Mouse (Mus musculus) lung, embryonic 14.5 days (tissue): Measurements from ENCODE around the gene Atf6b. TPM values are rescaled to one million over a fixed set of nuclear protein-coding genes. Genes with fewer than 3 reads are reported as not detected.

ENCODE experiments used
- ATAC-seq: fragments of 200-750 bp; cut with Nextera tagmentation; 2 replicates; pipeline ENCODE4 v1.8.0; 2017; ENCODE audit warnings: mild to moderate bottlenecking, moderate TSS enrichment, moderate library complexity; ENCODE audit not compliant: insufficient read depth
- DNase-seq: peaks from one replicate; pipeline ENCODE4 v3.0.0-alpha.2; 2015
- H3K27ac ChIP-seq: fragments of 300-500 bp; sonication (generic); 2 replicates; pipeline ENCODE4 v1.5.1; 2014; ENCODE audit warnings: low read depth, mild to moderate bottlenecking, moderate library complexity
- H3K27me3 ChIP-seq: fragments of 300-500 bp; sonication (generic); 2 replicates; pipeline ENCODE4 v1.6.1; 2014; ENCODE audit warnings: low read length, control low read depth; ENCODE audit not compliant: insufficient read depth
- H3K36me3 ChIP-seq: fragments of 300-500 bp; sonication (generic); 2 replicates; pipeline ENCODE4 v1.6.1; 2014; ENCODE audit warnings: control low read depth; ENCODE audit not compliant: insufficient read depth
- H3K4me1 ChIP-seq: fragments of 300-500 bp; sonication (generic); 2 replicates; pipeline ENCODE4 v1.6.1; 2014; ENCODE audit warnings: antibody characterized with exemption, control low read depth; ENCODE audit not compliant: insufficient read depth
- H3K4me2 ChIP-seq: fragments of 300-500 bp; sonication (generic); 2 replicates; pipeline ENCODE4 v1.6.1; 2014; ENCODE audit warnings: mild to moderate bottlenecking
- H3K4me3 ChIP-seq: fragments of 300-500 bp; sonication (generic); 2 replicates; pipeline ENCODE4 v1.5.1; 2014; ENCODE audit warnings: low read depth, low read length
- H3K9ac ChIP-seq: fragments of 300-500 bp; sonication (generic); 2 replicates; pipeline ENCODE4 v1.6.1; 2014
- H3K9me3 ChIP-seq: fragments of 300-500 bp; sonication (generic); 2 replicates; pipeline ENCODE4 v1.6.1; 2016; ENCODE audit warnings: low read depth, low read length, control low read depth
- CTCF ChIP-seq: IDR thresholded peaks from 2 replicates; pipeline ENCODE4 v1.5.1; 2016; ENCODE audit warnings: antibody characterized with exemption, low read depth
- WGBS: fragments of 180-500 bp; shearing (Covaris S2); extraction: QIAGEN DNeasy Blood & Tissue Kit; methylation state at CpG from one replicate; pipeline ENCODE4 v1.1.7; 2014; 5-methylcytosine and 5-hydroxymethylcytosine counted together
- polyA plus RNA-seq: library from polyadenylated mRNA; unstranded; fragments of >200 nt; fragmentation: Nextera tagmentation; extraction: Ambion mirVana; gene quantifications from 2 replicates; pipeline ENCODE4 v1.2.1, GENCODE M21; 2014

The Atf6b gene
- polyA plus RNA-seq, 1 experiment from 2014 or later, result 74.8 TPM

GRCm38 (mm10) chr17:34654392-34654791 lies 7.4 kb downstream of the Atf6b start:
- Histone ChIP-seq H3K27ac (no peak overlapping the region), H3K9ac (no peak overlapping the region), H3K9me3 (no peaks in the 10 kb centered on the region), H3K36me3 (peaks cover 41% of the 10 kb centered on the region), H3K27me3 (peaks cover 4% of the 10 kb centered on the region; the same call in 1 of the 2 replicates), H3K4me1 (peaks cover 9% of the 10 kb centered on the region; the same call in 1 of the 2 replicates), H3K4me2 (no peak overlapping the region), H3K4me3 (no peak overlapping the region)
- ATAC-seq (no peak), DNase-seq (no peak)
- WGBS, result 87% methylated on average over 13 of the region's 13 CpGs
- TF ChIP-seq CTCF, result no peak

GRCm38 (mm10) chr17:34655160-34655559 lies 8.2 kb downstream of the Atf6b start:
- no peaks in the 10 kb centered on the region for H3K9me3 ChIP-seq
- H3K4me3 ChIP-seq, result no peak overlapping the region
- peaks cover 9% of the 10 kb centered on the region; the same call in 1 of the 2 replicates for H3K4me1 ChIP-seq
- no peak for TF ChIP-seq CTCF
- no peak for DNase-seq
- ATAC-seq, result peak; percentile 23
- no peak overlapping the region for H3K4me2 ChIP-seq
- 31% methylated on average over 7 of the region's 7 CpGs for WGBS
- H3K27ac ChIP-seq, result peak overlapping the region; percentile 58; the same call in 1 of the 2 replicates
- peaks cover 36% of the 10 kb centered on the region for H3K36me3 ChIP-seq
- H3K9ac ChIP-seq, result no peak overlapping the region
- peaks cover 8% of the 10 kb centered on the region for H3K27me3 ChIP-seq

GRCm38 (mm10) chr17:34655581-34655991 lies 8.6 kb downstream of the Atf6b start:
- no peaks in the 10 kb centered on the region for H3K9me3 ChIP-seq
- peaks cover 13% of the 10 kb centered on the region for H3K27me3 ChIP-seq
- peaks cover 9% of the 10 kb centered on the region; the same call in 1 of the 2 replicates for H3K4me1 ChIP-seq
- no peak overlapping the region for H3K4me2 ChIP-seq
- DNase-seq, result peak; percentile 87
- H3K9ac ChIP-seq, result no peak overlapping the region
- ATAC-seq, result peak; percentile 88
- peak overlapping the region; percentile 58; the same call in 1 of the 2 replicates for H3K27ac ChIP-seq
- H3K36me3 ChIP-seq, result peaks cover 32% of the 10 kb centered on the region
- TF ChIP-seq CTCF, result peak; percentile 34
- 4% methylated on average over 4 of the region's 4 CpGs for WGBS
- no peak overlapping the region for H3K4me3 ChIP-seq

GRCm38 (mm10) chr17:34656666-34657065 lies 9.7 kb downstream of the Atf6b start:
- no peaks in the 10 kb centered on the region for H3K9me3 ChIP-seq
- no peak overlapping the region for H3K4me3 ChIP-seq
- H3K9ac ChIP-seq, result no peak overlapping the region
- no peak for TF ChIP-seq CTCF
- peaks cover 21% of the 10 kb centered on the region for H3K36me3 ChIP-seq
- H3K4me1 ChIP-seq, result peaks cover 9% of the 10 kb centered on the region
- H3K27me3 ChIP-seq, result peaks cover 16% of the 10 kb centered on the region
- no peak overlapping the region for H3K27ac ChIP-seq
- H3K4me2 ChIP-seq, result no peak overlapping the region
- ATAC-seq, result no peak
- 48% methylated on average over 8 of the region's 8 CpGs for WGBS
- DNase-seq, result no peak

- H3K4me2 ChIP-seq, result no peak overlapping the region
- TF ChIP-seq CTCF, result no peak
- no peaks in the 10 kb centered on the region for H3K9me3 ChIP-seq
- WGBS, result 25% methylated on average over 2 of the region's 2 CpGs
- DNase-seq (no peak), ATAC-seq (no peak)
- H3K4me1 ChIP-seq, result peaks cover 9% of the 10 kb centered on the region
- no peak overlapping the region for H3K4me3 ChIP-seq
- H3K27ac ChIP-seq, result no peak overlapping the region
- H3K27me3 ChIP-seq, result peaks cover 16% of the 10 kb centered on the region
- H3K9ac ChIP-seq, result no peak overlapping the region
- peaks cover 15% of the 10 kb centered on the region for H3K36me3 ChIP-seq
Observed at GRCm38 (mm10) chr17:34657271-34657670, 10.3 kb downstream of the Atf6b start.

- Histone ChIP-seq H3K36me3 (peaks cover 7% of the 10 kb centered on the region), H3K9me3 (no peaks in the 10 kb centered on the region), H3K9ac (no peak overlapping the region), H3K4me1 (peaks cover 9% of the 10 kb centered on the region), H3K27ac (no peak overlapping the region), H3K4me3 (no peak overlapping the region), H3K4me2 (no peak overlapping the region), H3K27me3 (peaks cover 16% of the 10 kb centered on the region)
- ATAC-seq (no peak), DNase-seq (no peak)
- TF ChIP-seq CTCF, result no peak
- 58% methylated on average over 2 of the region's 2 CpGs for WGBS
Observed at GRCm38 (mm10) chr17:34658145-34658544, 11.2 kb downstream of the Atf6b start.

- peaks cover 9% of the 10 kb centered on the region for H3K4me1 ChIP-seq
- H3K27me3 ChIP-seq, result peaks cover 16% of the 10 kb centered on the region
- no peak for ATAC-seq
Observed at GRCm38 (mm10) chr17:34658591-34658990, 11.6 kb downstream of the Atf6b start.

More at GRCm38 (mm10) chr17:34658591-34658990, 11.6 kb downstream of the Atf6b start:
- no peak for TF ChIP-seq CTCF
- WGBS, result 68% methylated on average over 3 of the region's 3 CpGs
- Histone ChIP-seq H3K27ac (no peak overlapping the region), H3K9ac (no peak overlapping the region), H3K36me3 (peaks cover 2% of the 10 kb centered on the region; the same call in 1 of the 2 replicates), H3K9me3 (no peaks in the 10 kb centered on the region), H3K4me2 (no peak overlapping the region), H3K4me3 (no peak overlapping the region)
- no peak for DNase-seq
